Mouse (Mus musculus) hindbrain, postnatal 0 days (tissue): ENCODE results near the gene Defa31. TPM values are rescaled to one million over a fixed set of nuclear protein-coding genes. Genes with fewer than 3 reads are reported as not detected.
"Not testable (repeated sequence)": the region's sequence is repeated elsewhere in the genome, so short reads cannot be mapped to it uniquely, and the experiment has no call there.

Experiments used
- ATAC-seq: fragments of 200-750 bp; cut with Nextera tagmentation; 2 replicates; pipeline ENCODE4 v1.8.0; 2017; ENCODE audit warnings: mild to moderate bottlenecking, moderate TSS enrichment, moderate library complexity
- DNase-seq: peaks from one replicate; pipeline ENCODE4 v3.0.0-alpha.2; 2015; ENCODE audit warnings: low spot score
- H3K27ac ChIP-seq: fragments of 300-500 bp; sonication (generic); 2 replicates; pipeline ENCODE4 v1.5.1; 2014; ENCODE audit warnings: mild to moderate bottlenecking
- H3K27me3 ChIP-seq: fragments of 300-500 bp; sonication (generic); 2 replicates; pipeline ENCODE4 v1.6.1; 2014; ENCODE audit warnings: low read length, mixed read lengths; ENCODE audit not compliant: insufficient read depth
- H3K36me3 ChIP-seq: fragments of 300-500 bp; sonication (generic); 2 replicates; pipeline ENCODE4 v1.6.1; 2014; ENCODE audit warnings: low read length, mixed read lengths; ENCODE audit not compliant: insufficient read depth
- H3K4me1 ChIP-seq: fragments of 300-500 bp; sonication (generic); 2 replicates; pipeline ENCODE4 v1.6.1; 2014; ENCODE audit warnings: antibody characterized with exemption, low read length, mixed read lengths; ENCODE audit not compliant: insufficient read depth
- H3K4me2 ChIP-seq: fragments of 300-500 bp; sonication (generic); 2 replicates; pipeline ENCODE4 v1.6.1; 2014; ENCODE audit warnings: low read depth, mild to moderate bottlenecking, low read length, moderate library complexity, mixed read lengths
- H3K4me3 ChIP-seq: fragments of 300-500 bp; sonication (generic); 2 replicates; pipeline ENCODE4 v1.5.1; 2014; ENCODE audit warnings: low read length
- H3K9ac ChIP-seq: fragments of 300-500 bp; sonication (generic); replicated peaks from 2 replicates; pipeline ENCODE4 v1.6.1; 2014; ENCODE audit warnings: mild to moderate bottlenecking, low read length, moderate library complexity, mixed read lengths
- H3K9me3 ChIP-seq: fragments of 300-500 bp; sonication (generic); 2 replicates; pipeline ENCODE4 v1.6.1; 2016; ENCODE audit warnings: low read length, mixed read lengths
- WGBS: fragments of 180-500 bp; shearing (Covaris S2); extraction: QIAGEN DNeasy Blood & Tissue Kit; methylation state at CpG from one replicate; pipeline ENCODE4 v1.1.7; 2014; 5-methylcytosine and 5-hydroxymethylcytosine counted together
- polyA plus RNA-seq: library from polyadenylated mRNA; unstranded; fragments of >200 nt; fragmentation: Nextera tagmentation; extraction: Ambion mirVana; gene quantifications from 2 replicates; pipeline ENCODE4 v1.2.1, GENCODE M21; 2015
- total RNA-seq: library from RNA; depleted of rRNA; stranded (reverse); fragments of >200 nt; gene quantifications from 2 replicates; pipeline ENCODE4 v1.2.3, GENCODE M21; 2014; rRNA removed

Defa31 gene
- total RNA-seq: not detected in 2 replicates
- polyA plus RNA-seq: not detected in 2 replicates

GRCm38 (mm10) chr8:21191314-21191713 lies at the start of gene Defa31:
TSS of gene Defa31 (plus strand) at chr8:21191614.
- H3K9me3 ChIP-seq, H3K4me1 ChIP-seq, H3K9ac ChIP-seq, H3K4me3 ChIP-seq, H3K27me3 ChIP-seq, DNase-seq, H3K27ac ChIP-seq, H3K4me2 ChIP-seq, H3K36me3 ChIP-seq, ATAC-seq: not testable (repeated sequence)
- no CpG with 5 or more reads among the region's 1 CpGs for WGBS

- DNase-seq, H3K4me2 ChIP-seq: not testable (repeated sequence)
- no CpG with 5 or more reads among the region's 1 CpGs for WGBS
Observed at GRCm38 (mm10) chr8:21161977-21162376, 29.4 kb upstream of the Defa31 start, which contains the start of gene Defa22. TSS of gene Defa22 (plus strand) at chr8:21162277.

GRCm38 (mm10) chr8:21201261-21201660 lies 9.8 kb downstream of the Defa31 start, which contains the start of gene Gm15293:
TSS of gene Gm15293 (plus strand) at chr8:21201561.
- H3K36me3 ChIP-seq, H3K4me2 ChIP-seq, H3K4me3 ChIP-seq, ATAC-seq, H3K27ac ChIP-seq, H3K9me3 ChIP-seq, H3K9ac ChIP-seq, DNase-seq, H3K27me3 ChIP-seq, H3K4me1 ChIP-seq: not testable (repeated sequence)
- no CpG with 5 or more reads among the region's 1 CpGs for WGBS

More at GRCm38 (mm10) chr8:21161977-21162376, 29.4 kb upstream of the Defa31 start, which contains the start of gene Defa22:
- H3K36me3 ChIP-seq, H3K27ac ChIP-seq, H3K9me3 ChIP-seq, H3K27me3 ChIP-seq, H3K4me1 ChIP-seq, H3K4me3 ChIP-seq, H3K9ac ChIP-seq, ATAC-seq: not testable (repeated sequence)

Other genes with a start within 250 kb of the Defa31 start
- gene AY761185, start 246.9 kb upstream of the Defa31 start, total RNA-seq: not detected in 2 replicates
- gene AY761185, start 246.9 kb upstream of the Defa31 start, polyA plus RNA-seq: not detected in 2 replicates
- gene Defa21, start 166.1 kb upstream of the Defa31 start, total RNA-seq: not detected in 2 replicates
- not detected in 2 replicates for gene Defa21, start 166.1 kb upstream of the Defa31 start, polyA plus RNA-seq
- not detected in 2 replicates for gene Defa23, start 136.6 kb upstream of the Defa31 start, total RNA-seq
- gene Defa23, start 136.6 kb upstream of the Defa31 start, polyA plus RNA-seq: not detected in 2 replicates
- gene Defa35, start 126.6 kb upstream of the Defa31 start, total RNA-seq: not detected in 2 replicates
- gene Defa35, start 126.6 kb upstream of the Defa31 start, polyA plus RNA-seq: not detected in 2 replicates
- gene Defa25, start 107.2 kb upstream of the Defa31 start, total RNA-seq: not detected in 2 replicates
- not detected in 2 replicates for gene Defa25, start 107.2 kb upstream of the Defa31 start, polyA plus RNA-seq
- not detected in 2 replicates for gene Gm14851, start 95.6 kb upstream of the Defa31 start, total RNA-seq
- not detected in 2 replicates for gene Gm14851, start 95.6 kb upstream of the Defa31 start, polyA plus RNA-seq
- gene Defa30, start 57.0 kb upstream of the Defa31 start, total RNA-seq: not detected in 2 replicates
- not detected in 2 replicates for gene Defa30, start 57.0 kb upstream of the Defa31 start, polyA plus RNA-seq
- not detected in 2 replicates for gene Defa22, start 29.3 kb upstream of the Defa31 start, total RNA-seq
- not detected in 2 replicates for gene Defa22, start 29.3 kb upstream of the Defa31 start, polyA plus RNA-seq
- gene Gm15293, start 9.9 kb downstream of the Defa31 start, total RNA-seq: not detected in 2 replicates
- not detected in 2 replicates for gene Gm15293, start 9.9 kb downstream of the Defa31 start, polyA plus RNA-seq
- gene Gm15292, start 58.1 kb downstream of the Defa31 start, total RNA-seq: not detected in 2 replicates
- not detected in 2 replicates for gene Gm15292, start 58.1 kb downstream of the Defa31 start, polyA plus RNA-seq
- not detected in 2 replicates for gene Defa27, start 123.9 kb downstream of the Defa31 start, total RNA-seq
- gene Defa27, start 123.9 kb downstream of the Defa31 start, polyA plus RNA-seq: not detected in 2 replicates
- gene Defa29, start 135.4 kb downstream of the Defa31 start, total RNA-seq: not detected in 2 replicates
- not detected in 2 replicates for gene Defa29, start 135.4 kb downstream of the Defa31 start, polyA plus RNA-seq
- gene Defa2, start 186.9 kb downstream of the Defa31 start, total RNA-seq: not detected in 2 replicates
- not detected in 2 replicates for gene Defa2, start 186.9 kb downstream of the Defa31 start, polyA plus RNA-seq
- not detected in 2 replicates for gene Defa33, start 200.2 kb downstream of the Defa31 start, total RNA-seq
- not detected in 2 replicates for gene Defa33, start 200.2 kb downstream of the Defa31 start, polyA plus RNA-seq
- not detected in 2 replicates for gene Defa36, start 235.8 kb downstream of the Defa31 start, total RNA-seq
- gene Defa36, start 235.8 kb downstream of the Defa31 start, polyA plus RNA-seq: not detected in 2 replicates